In genomic region chr2:26638039-26638438, GRCm38 (mm10) we compare ENCODE assay signal across 10 mouse cellular contexts. TPM values are rescaled to one million over a fixed set of nuclear protein-coding genes. Genes with fewer than 3 reads are reported as not detected.
DNase-seq lines count a peak whose midpoint lies in the region; ATAC-seq and TF ChIP-seq lines count a peak whose summit lies in the region.
"Had no signal": no experiment of that assay in that cellular context is flagged by ENCODE, and none has a peak within 500 bp of the region (broad histone marks: within the 10 kb centered on the region; RNA-seq: fewer than 3 reads in every experiment).

No protein-coding gene starts in this region.

- TF ChIP-seq CTCF in MEL (IDR thresholded peaks at IDR 0.05 in 2 of 3, conservative IDR thresholded peaks at IDR 0.05 in 1 of 3; ENCODE audit: control insufficient read depth in 1 of 3, insufficient read depth in 1 of 3, low read depth in 2 of 3, low read length in 3 of 3, poor library complexity in 1 of 3, severe bottlenecking in 1 of 3) = no peak
- no peak for TF ChIP-seq CTCF in liver, postnatal 0 days (IDR thresholded peaks at IDR 0.05; ENCODE audit: low read depth)

- no peak for TF ChIP-seq RAD21 in MEL (IDR thresholded peaks at IDR 0.05; ENCODE audit: low read depth, low read length)

- peaks cover 25% of the 10 kb centered on the region for H3K79me2 ChIP-seq in MEL (ENCODE audit: control insufficient read depth, insufficient read depth, low read length, poor library complexity)

- peak in 1 of 2 experiments; percentile 66; a peak in 1 of 4 replicates for TF ChIP-seq POLR2A in MEL (IDR thresholded peaks at IDR 0.05; ENCODE audit: control insufficient read depth in 1 of 2, insufficient read depth in 1 of 2, low read depth in 1 of 2, low read length in 2 of 2, poor library complexity in 1 of 2)

- no peaks in the 10 kb centered on the region for H3K9me3 ChIP-seq in heart, embryonic 10.5 days
- H3K9me3 ChIP-seq in MEL (replicated peaks; ENCODE audit: insufficient read depth, low read length) = no peaks in the 10 kb centered on the region
- H3K9me3 ChIP-seq in hindbrain, embryonic 10.5 days = no peaks in the 10 kb centered on the region
- H3K9me3 ChIP-seq in liver, postnatal 0 days (ENCODE audit: low read length) = no peaks in the 10 kb centered on the region

- H3K4me1 ChIP-seq in heart, embryonic 10.5 days = peaks cover 41% of the 10 kb centered on the region
- H3K4me1 ChIP-seq in MEL (ENCODE audit: control insufficient read depth in 1 of 2, insufficient read depth in 2 of 2, low read length in 2 of 2) = peaks cover 0 to 27% of the 10 kb centered on the region in 2 experiments; a peak in 2 of 4 replicates
- H3K4me1 ChIP-seq in hindbrain, embryonic 10.5 days (replicated peaks) = peaks cover 52% of the 10 kb centered on the region
- H3K4me1 ChIP-seq in liver, postnatal 0 days (ENCODE audit: insufficient read depth) = peaks cover 24% of the 10 kb centered on the region

- DNase-seq in heart, embryonic 10.5 days (ENCODE audit: low spot score) = no peak
- no peak for DNase-seq in heart, adult 18-20 months
- peak; percentile 74 for DNase-seq in MEL (ENCODE audit: low read depth, low spot score)
- DNase-seq in hindbrain, embryonic 10.5 days (ENCODE audit: low spot score) = no peak
- no peak for DNase-seq in liver, postnatal 0 days
- DNase-seq in left cerebral cortex, adult 9 months (ENCODE audit: low spot score in 2 of 2) = no peak
- no peak for DNase-seq in lung, postnatal 14 days
- DNase-seq in gastrocnemius, postnatal 10 days = no peak
- DNase-seq: kidney, adult 8-10 months had no signal

- no peak overlapping the region for H3K27ac ChIP-seq in heart, embryonic 10.5 days
- peak overlapping the region; percentile 90; the same call in 1 of the 2 replicates for H3K27ac ChIP-seq in MEL (ENCODE audit: control insufficient read depth, low read depth, low read length)
- peak overlapping the region; percentile 51; the same call in 1 of the 2 replicates for H3K27ac ChIP-seq in hindbrain, embryonic 10.5 days
- H3K27ac ChIP-seq in liver, postnatal 0 days (ENCODE audit: low read depth) = peak overlapping the region; percentile 86; the same call in 1 of the 2 replicates

- 0 out of 4 replicates have a peak, but pooled peaks of 1 of the 2 experiments have one; percentile 1 for TF ChIP-seq EP300 in MEL (IDR thresholded peaks at IDR 0.05; ENCODE audit: low read depth in 1 of 2, low read length in 2 of 2)
- no peak for TF ChIP-seq EP300 in liver, postnatal 0 days (IDR thresholded peaks at IDR 0.05; ENCODE audit: low read depth)

- WGBS in heart, embryonic 10.5 days = 70% methylated on average over 5 of the region's 5 CpGs
- WGBS in hindbrain, embryonic 10.5 days = 89% methylated on average over 5 of the region's 5 CpGs
- 48% methylated on average over 5 of the region's 5 CpGs for WGBS in liver, postnatal 0 days (ENCODE audit: insufficient replicate concordance)

- H3K4me2 ChIP-seq in liver, postnatal 0 days (ENCODE audit: low read depth, low read length) = peak overlapping the region; percentile 79

- no peaks in the 10 kb centered on the region for H3K27me3 ChIP-seq in heart, embryonic 10.5 days (ENCODE audit: insufficient read depth, poor library complexity, severe bottlenecking)
- H3K27me3 ChIP-seq in MEL (ENCODE audit: control insufficient read depth in 1 of 2, insufficient read depth in 2 of 2, low read length in 2 of 2) = no peaks in the 10 kb centered on the region
- no peaks in the 10 kb centered on the region for H3K27me3 ChIP-seq in hindbrain, embryonic 10.5 days (ENCODE audit: insufficient read depth, poor library complexity, severe bottlenecking)
- H3K27me3 ChIP-seq in liver, postnatal 0 days (ENCODE audit: insufficient read depth, low read length) = no peaks in the 10 kb centered on the region

- no peak for ATAC-seq in liver, postnatal 0 days

- H3K36me3 ChIP-seq in heart, embryonic 10.5 days = peaks cover 54% of the 10 kb centered on the region
- H3K36me3 ChIP-seq in MEL (ENCODE audit: control insufficient read depth in 1 of 2, insufficient read depth in 2 of 2, low read length in 2 of 2) = peaks cover 14 to 17% of the 10 kb centered on the region in 2 experiments
- H3K36me3 ChIP-seq in hindbrain, embryonic 10.5 days = peaks cover 60% of the 10 kb centered on the region
- H3K36me3 ChIP-seq in liver, postnatal 0 days (replicated peaks; ENCODE audit: insufficient read depth, low read length) = peaks cover 33% of the 10 kb centered on the region

- peak overlapping the region; percentile 98 for H3K9ac ChIP-seq in MEL (ENCODE audit: control insufficient read depth, low read depth, low read length, poor library complexity, severe bottlenecking)
- H3K9ac ChIP-seq in liver, postnatal 0 days (replicated peaks) = 0 out of 2 replicates have a peak overlapping the region, but pooled peaks have one; percentile 3

- peak overlapping the region; percentile 86 for H3K4me3 ChIP-seq in heart, embryonic 10.5 days
- peak overlapping the region; percentile 82 to 98 for H3K4me3 ChIP-seq in MEL (ENCODE audit: control insufficient read depth in 1 of 2, insufficient read depth in 1 of 2, low read depth in 2 of 2, low read length in 2 of 2)
- peak overlapping the region; percentile 98 for H3K4me3 ChIP-seq in hindbrain, embryonic 10.5 days
- peak overlapping the region; percentile 82; the same call in 1 of the 2 replicates for H3K4me3 ChIP-seq in liver, postnatal 0 days (ENCODE audit: low read depth, low read length)

TF ChIP-seq in MEL, 35 proteins besides CTCF, POLR2A, EP300 and RAD21 (continues in another document):
- TF ChIP-seq SMC3 (IDR thresholded peaks at IDR 0.05; ENCODE audit: low read depth, low read length) = no peak
- no peak for TF ChIP-seq E2F4 (IDR thresholded peaks at IDR 0.05; ENCODE audit: borderline replicate concordance, low read depth, low read length)
- TF ChIP-seq CHD1 (IDR thresholded peaks at IDR 0.05; ENCODE audit: low read depth, low read length) = 0 out of 2 replicates have a peak, but pooled peaks have one; percentile 1
- no peak for TF ChIP-seq UBTF (IDR thresholded peaks at IDR 0.05; ENCODE audit: borderline replicate concordance, insufficient read depth, low read depth, low read length)
- no peak for TF ChIP-seq JUND (IDR thresholded peaks at IDR 0.05; ENCODE audit: low read depth, low read length)
- TF ChIP-seq GATA1 (IDR thresholded peaks at IDR 0.05; ENCODE audit: low read depth, low read length) = peak; percentile 61; the same call in 1 of the 2 replicates
- no peak for TF ChIP-seq ETS1 (IDR thresholded peaks at IDR 0.05; ENCODE audit: low read depth, low read length)
- no peak for TF ChIP-seq MYB (IDR thresholded peaks at IDR 0.05; ENCODE audit: low read depth, low read length)
- TF ChIP-seq SIN3A (IDR thresholded peaks at IDR 0.05; ENCODE audit: low read length) = no peak

RNA-seq across cellular contexts. Expression of gene Fam69b, which starts 9.8 kb away (rescaled TPM):
- 15.7 and 18.2 TPM in 2 replicates for polyA plus RNA-seq in heart, embryonic 10.5 days (2016; fragmentation: Nextera tagmentation; extraction: Ambion mirVana)
- 10 to 100 TPM; 22.0 to 22.2 TPM for total RNA-seq in heart, adult 18-20 months (2021)
- 0.33 and 0.42 TPM in 2 replicates for total RNA-seq in MEL (2012; rRNA removed)
- under 1 TPM in 1 of 2 experiments, not detected in 1; 0.67 TPM for polyA plus RNA-seq in MEL (2012; ENCODE audit: insufficient read depth in 1 of 2, insufficient read length in 2 of 2, low read depth in 1 of 2, low replicate concordance in 2 of 2, missing spikeins in 1 of 2)
- 32.8 and 48.5 TPM in 2 replicates for polyA plus RNA-seq in hindbrain, embryonic 10.5 days (2016; fragmentation: Nextera tagmentation; extraction: Ambion mirVana)
- 0.48 and 0.56 TPM in 2 replicates for polyA plus RNA-seq in liver, postnatal 0 days (2015; fragmentation: Nextera tagmentation; extraction: Ambion mirVana)
- total RNA-seq in gastrocnemius, postnatal 10 days (2021) = 1 to 10 TPM; 2.9 to 3.4 TPM

RNA-seq across cellular contexts. Expression of gene Lcn4, which starts 33.0 kb away (rescaled TPM):
- polyA plus RNA-seq in heart, embryonic 10.5 days (2016; fragmentation: Nextera tagmentation; extraction: Ambion mirVana) = not detected in 2 replicates
- total RNA-seq in heart, adult 18-20 months (2021) = not detected
- total RNA-seq in MEL (2012; rRNA removed) = not detected in 2 replicates
- polyA plus RNA-seq in MEL (2012; ENCODE audit: insufficient read depth in 1 of 2, insufficient read length in 2 of 2, low read depth in 1 of 2, low replicate concordance in 2 of 2, missing spikeins in 1 of 2) = not detected
- not detected in 2 replicates for polyA plus RNA-seq in hindbrain, embryonic 10.5 days (2016; fragmentation: Nextera tagmentation; extraction: Ambion mirVana)
- 0.14 TPM in 1 of 2 replicates, not detected in the other for polyA plus RNA-seq in liver, postnatal 0 days (2015; fragmentation: Nextera tagmentation; extraction: Ambion mirVana)
- not detected for total RNA-seq in gastrocnemius, postnatal 10 days (2021)

RNA-seq across cellular contexts. Expression of gene Agpat2, which starts 33.8 kb away (rescaled TPM):
- 20.4 and 28.9 TPM in 2 replicates for polyA plus RNA-seq in heart, embryonic 10.5 days (2016; fragmentation: Nextera tagmentation; extraction: Ambion mirVana)
- total RNA-seq in heart, adult 18-20 months (2021) = 10 to 100 TPM; 53.9 to 88.6 TPM
- total RNA-seq in MEL (2012; rRNA removed) = 21.0 and 22.3 TPM in 2 replicates
- polyA plus RNA-seq in MEL (2012; ENCODE audit: insufficient read depth in 1 of 2, insufficient read length in 2 of 2, low read depth in 1 of 2, low replicate concordance in 2 of 2, missing spikeins in 1 of 2) = 10 to 100 TPM in 1 of 2 experiments, not detected in 1; 42.4 TPM
- polyA plus RNA-seq in hindbrain, embryonic 10.5 days (2016; fragmentation: Nextera tagmentation; extraction: Ambion mirVana) = 12.3 and 13.5 TPM in 2 replicates
- polyA plus RNA-seq in liver, postnatal 0 days (2015; fragmentation: Nextera tagmentation; extraction: Ambion mirVana) = 215 and 221 TPM in 2 replicates
- total RNA-seq in gastrocnemius, postnatal 10 days (2021) = 1 to 10 TPM; 9.3 to 9.4 TPM

RNA-seq across cellular contexts. Expression of gene Gm20532, which starts 51.6 kb away (rescaled TPM):
- not detected in 2 replicates for polyA plus RNA-seq in heart, embryonic 10.5 days (2016; fragmentation: Nextera tagmentation; extraction: Ambion mirVana)
- not detected for total RNA-seq in heart, adult 18-20 months (2021)
- total RNA-seq in MEL (2012; rRNA removed) = 0.15 TPM in 1 of 2 replicates, not detected in the other
- polyA plus RNA-seq in MEL (2012; ENCODE audit: insufficient read depth in 1 of 2, insufficient read length in 2 of 2, low read depth in 1 of 2, low replicate concordance in 2 of 2, missing spikeins in 1 of 2) = not detected
- not detected in 2 replicates for polyA plus RNA-seq in hindbrain, embryonic 10.5 days (2016; fragmentation: Nextera tagmentation; extraction: Ambion mirVana)
- not detected in 2 replicates for polyA plus RNA-seq in liver, postnatal 0 days (2015; fragmentation: Nextera tagmentation; extraction: Ambion mirVana)
- total RNA-seq in gastrocnemius, postnatal 10 days (2021) = under 1 TPM in 1 of 2 experiments, not detected in 1; 0.40 TPM
- polyA plus RNA-seq: thymus, postnatal 0 days had no signal

RNA-seq across cellular contexts. Expression of gene Egfl7, which starts 58.2 kb away (rescaled TPM):
- 164 and 186 TPM in 2 replicates for polyA plus RNA-seq in heart, embryonic 10.5 days (2016; fragmentation: Nextera tagmentation; extraction: Ambion mirVana)
- total RNA-seq in heart, adult 18-20 months (2021) = 10 to 100 TPM; 94.2 to 94.8 TPM
- 73.9 and 95.4 TPM in 2 replicates for total RNA-seq in MEL (2012; rRNA removed)
- 100 to 1,000 TPM in 1 of 2 experiments, not detected in 1; 125 TPM for polyA plus RNA-seq in MEL (2012; ENCODE audit: insufficient read depth in 1 of 2, insufficient read length in 2 of 2, low read depth in 1 of 2, low replicate concordance in 2 of 2, missing spikeins in 1 of 2)
- 78.3 and 101 TPM in 2 replicates for polyA plus RNA-seq in hindbrain, embryonic 10.5 days (2016; fragmentation: Nextera tagmentation; extraction: Ambion mirVana)
- polyA plus RNA-seq in liver, postnatal 0 days (2015; fragmentation: Nextera tagmentation; extraction: Ambion mirVana) = 49.6 and 53.0 TPM in 2 replicates
- 100 to 1,000 TPM; 104 to 147 TPM for total RNA-seq in gastrocnemius, postnatal 10 days (2021)

Comparison
In these comparisons a context has a peak if more than half of its experiments do, and no peak if none do; other contexts are left out.
1. RNA of gene Fam69b, which starts 9.8 kb away (polyA plus RNA-seq): 32.8 to 48.5 TPM in hindbrain, embryonic 10.5 days and 15.7 to 18.2 TPM in heart, embryonic 10.5 days; 0.67 TPM in MEL and 0.48 to 0.56 TPM in liver, postnatal 0 days; every median in the first group is over 10 times any median in the second.
2. Peak in every context shown above with its lines, with median percentiles within 50 percentile points of each other: H3K4me3 ChIP-seq.